Mouse (Mus musculus): Measurements from ENCODE around the gene Dip2c.

DNA sequence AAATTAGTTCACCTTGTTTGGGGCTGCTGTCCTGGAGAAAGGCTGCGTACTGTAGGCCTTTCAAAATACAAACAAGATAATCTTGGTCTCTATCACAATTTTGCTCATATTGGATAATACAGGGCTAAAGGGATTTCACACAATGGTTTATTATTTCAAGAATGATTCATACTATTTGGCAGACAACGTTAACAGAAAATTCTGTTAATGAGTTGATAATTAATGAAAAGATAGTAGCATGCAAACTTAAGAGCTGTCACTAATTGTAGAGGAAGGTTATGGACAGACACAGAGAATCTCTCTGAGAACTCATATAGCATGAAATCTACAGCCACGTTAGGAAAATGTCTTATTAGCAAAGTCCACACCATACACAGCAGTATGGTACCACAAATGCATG, 436.6 kb downstream of the Dip2c start:
- TF ChIP-seq CTCF (IDR thresholded peaks at IDR 0.05; ENCODE audit: control insufficient read depth, insufficient read depth, insufficient replicate concordance, low read depth, low read length), result no peak
- no peak for TF ChIP-seq POLR2A (IDR thresholded peaks at IDR 0.05; ENCODE audit: control insufficient read depth, low read depth, low read length)
